Mouse (Mus musculus): ENCODE measurements around the gene Ly6g5b. TPM values are rescaled to one million over a fixed set of nuclear protein-coding genes. Genes with fewer than 3 reads are reported as not detected.

The Ly6g5b gene
- total RNA-seq, 1 experiment from 2014 or later: not detected

GRCm38 (mm10) chr17:35085208-35085865, 29.9 kb downstream of the Ly6g5b start, which contains the start of gene Ly6g6f:
Gene Ly6g6f, minus strand, starts transcription at chr17:35085610.
- ATAC-seq (replicated peaks; ENCODE audit: low read depth, poor library complexity, severe bottlenecking): no peak

DNA sequence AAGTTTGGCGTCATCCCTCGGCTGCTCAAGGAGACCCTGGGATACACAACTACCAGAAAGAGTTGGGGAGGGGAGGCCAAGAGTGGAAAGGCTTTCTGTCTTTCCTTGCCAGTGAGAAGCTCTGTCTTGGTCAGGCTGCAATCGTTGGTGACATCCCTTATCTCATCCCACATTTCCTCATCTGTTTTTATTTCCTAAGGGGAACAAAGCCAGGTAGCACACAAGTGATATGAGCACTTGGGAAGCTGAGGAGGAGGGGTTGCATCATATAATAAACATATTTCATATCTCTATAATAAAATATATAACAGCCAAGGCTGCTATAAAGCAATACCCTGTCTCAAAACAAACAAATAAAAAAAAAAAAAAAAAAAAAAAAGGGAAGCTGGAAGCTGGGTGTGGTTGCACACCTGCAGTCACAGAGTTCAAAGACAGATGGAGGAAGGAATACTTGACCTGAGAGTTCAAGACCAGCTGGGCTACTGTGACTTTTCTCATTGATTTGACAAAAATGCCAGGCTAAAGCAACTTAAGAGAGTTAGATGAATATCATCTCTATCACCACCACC, 31.2 kb downstream of the Ly6g5b start:
- ATAC-seq (replicated peaks; ENCODE audit: low read depth, poor library complexity, severe bottlenecking): no peak

DNA sequence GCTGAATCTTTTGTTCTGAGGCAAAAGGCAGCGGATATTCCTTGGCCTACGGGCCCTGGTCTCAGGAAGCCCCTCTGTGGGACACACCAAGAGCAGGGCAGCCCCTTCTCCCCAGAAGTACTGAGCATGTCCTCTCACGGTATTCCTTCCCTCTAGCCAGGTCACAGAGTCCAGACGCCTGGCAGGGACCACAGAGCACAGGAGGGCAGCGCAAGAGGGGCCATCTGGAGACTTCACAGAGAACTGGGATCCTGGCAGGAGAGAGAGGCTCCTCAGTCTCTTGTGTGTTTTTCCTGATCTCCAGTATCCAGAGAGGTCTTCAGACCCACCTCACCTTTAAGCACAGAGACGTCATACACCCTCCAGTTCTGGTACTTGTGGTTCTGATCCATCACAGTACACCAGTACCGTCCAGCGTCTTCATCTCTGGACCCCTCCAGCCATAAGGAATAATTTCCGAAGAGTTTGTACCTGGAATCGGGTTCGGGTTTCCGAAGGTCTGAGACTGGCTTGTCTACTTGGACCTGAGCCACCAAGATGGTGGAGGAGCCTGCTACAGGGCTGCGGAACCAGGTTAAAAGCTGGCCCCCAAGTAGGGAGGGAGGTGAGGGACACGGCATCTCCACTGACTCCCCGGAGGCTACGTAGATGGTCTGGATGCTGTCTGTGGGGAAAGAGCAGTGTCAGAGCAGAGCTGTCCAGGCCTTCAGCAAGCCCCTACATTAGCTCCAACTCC, 32.2 kb downstream of the Ly6g5b start:
- ATAC-seq (replicated peaks; ENCODE audit: low read depth, poor library complexity, severe bottlenecking): no peak

- no peak for ATAC-seq (replicated peaks; ENCODE audit: low read depth, poor library complexity, severe bottlenecking)
These were observed 34.5 kb downstream of the Ly6g5b start for GRCm38 (mm10) chr17:35080710-35081109.

GRCm38 (mm10) chr17:35080248-35080647, 35.0 kb downstream of the Ly6g5b start:
- ATAC-seq (replicated peaks; ENCODE audit: low read depth, poor library complexity, severe bottlenecking): peak; percentile 9; the same call in 1 of the 2 replicates

- peak; percentile 80 for ATAC-seq (replicated peaks; ENCODE audit: low read depth, poor library complexity, severe bottlenecking)
These were observed 35.5 kb downstream of the Ly6g5b start for GRCm38 (mm10) chr17:35079778-35080177.

- ATAC-seq (replicated peaks; ENCODE audit: low read depth, poor library complexity, severe bottlenecking): peak; percentile 16; the same call in 1 of the 2 replicates
These were observed 37.4 kb downstream of the Ly6g5b start, which contains the start of gene Ly6g6d for GRCm38 (mm10) chr17:35077786-35078233. Gene Ly6g6d, minus strand, starts transcription at chr17:35078065.

- ATAC-seq (replicated peaks; ENCODE audit: low read depth, poor library complexity, severe bottlenecking): no peak
These were observed 37.9 kb downstream of the Ly6g5b start for GRCm38 (mm10) chr17:35077285-35077684.

DNA sequence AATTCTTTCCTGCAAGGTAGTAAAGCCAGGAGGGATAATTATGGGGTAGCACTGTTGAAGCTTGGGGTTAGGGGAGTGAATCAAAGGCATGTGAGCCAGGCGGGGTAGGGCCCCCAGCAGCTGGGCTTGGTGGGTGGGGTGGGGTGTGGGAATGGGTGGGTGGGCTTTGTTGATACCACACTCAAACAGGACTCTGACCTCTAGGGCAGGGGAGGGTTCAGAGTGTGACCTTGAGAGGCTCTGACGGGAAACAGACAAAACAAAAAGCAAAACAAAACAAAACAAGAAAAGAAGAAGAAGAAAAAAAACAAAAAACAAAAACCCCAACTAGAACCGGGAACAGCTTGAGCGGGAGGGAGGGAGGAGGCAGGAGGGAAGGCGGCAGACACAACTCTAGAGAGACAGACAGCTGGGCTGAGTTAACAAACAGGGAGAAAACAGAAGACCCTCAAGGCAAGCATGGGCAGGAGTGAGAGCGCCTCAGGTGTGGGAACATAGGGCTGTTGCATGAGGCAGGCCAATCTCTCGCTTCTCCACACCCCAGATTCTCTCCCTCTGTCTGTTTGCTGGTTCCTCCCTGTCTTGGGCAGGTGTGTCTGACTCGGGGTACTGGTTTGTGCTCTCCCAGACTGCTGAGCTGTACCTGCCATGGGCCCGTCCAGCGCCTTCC, 38.6 kb downstream of the Ly6g5b start, which contains the start of gene Ly6g6e:
Ly6g6e (plus strand) TSS at position 396 of the 670 bp plus-strand sequence.
- no peak for ATAC-seq (replicated peaks; ENCODE audit: low read depth, poor library complexity, severe bottlenecking)

DNA sequence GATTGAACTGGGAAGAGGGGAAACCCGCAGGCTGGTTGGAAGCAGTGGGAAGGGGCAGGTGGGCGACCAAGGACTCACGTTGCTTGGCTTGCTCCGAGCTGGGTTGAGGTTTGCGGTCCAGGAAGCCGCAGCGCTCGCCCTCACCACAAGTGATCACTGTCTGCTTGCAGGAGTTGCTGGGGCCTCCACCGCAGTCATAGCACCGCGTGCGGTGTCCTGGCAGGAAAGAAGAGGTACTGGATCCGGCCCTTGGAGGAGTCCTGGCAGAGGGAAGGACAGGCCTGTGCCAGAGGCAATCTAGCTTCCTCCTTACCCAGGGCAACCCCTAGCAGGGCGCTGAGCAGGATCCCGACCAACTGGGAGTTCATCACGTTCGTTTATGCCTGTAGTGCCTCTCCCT, 41.1 kb downstream of the Ly6g5b start:
- peak; percentile 65 for ATAC-seq (replicated peaks; ENCODE audit: low read depth, poor library complexity, severe bottlenecking)

DNA sequence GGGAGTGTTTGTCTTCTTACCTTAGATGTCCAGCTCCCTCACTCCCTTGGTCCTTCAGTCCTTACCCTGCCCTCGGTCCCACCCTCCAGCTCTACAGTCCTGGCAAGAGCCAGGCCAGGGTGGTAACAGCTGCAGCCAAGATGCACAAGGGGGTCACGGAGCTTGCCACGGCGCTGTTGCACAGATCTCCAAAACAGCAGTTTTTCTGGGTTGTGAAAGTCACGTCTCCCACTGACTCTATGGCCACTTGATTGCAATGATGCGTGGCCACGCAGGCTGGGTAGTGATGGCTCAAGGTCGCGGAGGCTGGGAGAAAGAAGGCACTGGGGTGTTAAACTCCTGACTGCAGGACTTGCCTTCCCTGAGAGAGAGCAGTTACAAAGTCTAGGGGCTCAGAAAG, 43.8 kb downstream of the Ly6g5b start:
- no peak for ATAC-seq (replicated peaks; ENCODE audit: low read depth, poor library complexity, severe bottlenecking)

DNA sequence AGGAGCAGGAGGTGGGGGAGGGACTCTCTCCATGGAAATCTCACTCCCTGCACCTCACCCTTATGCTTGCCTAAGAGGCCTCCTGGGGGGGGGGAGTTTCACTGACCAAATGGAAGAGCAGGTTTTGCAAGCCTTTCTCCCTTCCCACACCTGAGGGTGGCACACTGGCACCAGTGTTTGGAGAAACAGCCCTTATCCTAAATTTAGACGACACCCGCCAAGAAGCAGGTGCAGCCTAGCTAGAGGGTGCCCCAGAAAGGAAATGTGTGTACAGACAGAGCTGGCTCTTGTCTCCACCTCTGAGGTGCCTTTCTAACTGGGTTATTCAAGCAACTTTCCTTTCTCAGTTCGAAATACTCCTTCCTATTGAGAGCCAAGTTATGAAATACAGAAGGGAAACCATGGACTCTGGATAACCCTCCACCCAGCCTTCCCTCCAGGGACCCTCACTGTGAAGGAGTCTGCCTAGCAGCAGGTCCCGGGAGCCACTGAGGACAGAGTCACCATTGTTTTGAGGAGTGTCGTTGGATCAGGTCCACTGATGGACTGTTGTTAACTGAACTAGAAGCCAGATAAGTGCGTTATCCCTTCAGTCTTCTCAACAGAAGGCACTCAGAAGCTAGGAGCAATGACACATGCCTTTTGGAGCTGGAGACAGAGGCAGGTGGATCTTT, 44.5 kb downstream of the Ly6g5b start:
- ATAC-seq (replicated peaks; ENCODE audit: low read depth, poor library complexity, severe bottlenecking): no peak

DNA sequence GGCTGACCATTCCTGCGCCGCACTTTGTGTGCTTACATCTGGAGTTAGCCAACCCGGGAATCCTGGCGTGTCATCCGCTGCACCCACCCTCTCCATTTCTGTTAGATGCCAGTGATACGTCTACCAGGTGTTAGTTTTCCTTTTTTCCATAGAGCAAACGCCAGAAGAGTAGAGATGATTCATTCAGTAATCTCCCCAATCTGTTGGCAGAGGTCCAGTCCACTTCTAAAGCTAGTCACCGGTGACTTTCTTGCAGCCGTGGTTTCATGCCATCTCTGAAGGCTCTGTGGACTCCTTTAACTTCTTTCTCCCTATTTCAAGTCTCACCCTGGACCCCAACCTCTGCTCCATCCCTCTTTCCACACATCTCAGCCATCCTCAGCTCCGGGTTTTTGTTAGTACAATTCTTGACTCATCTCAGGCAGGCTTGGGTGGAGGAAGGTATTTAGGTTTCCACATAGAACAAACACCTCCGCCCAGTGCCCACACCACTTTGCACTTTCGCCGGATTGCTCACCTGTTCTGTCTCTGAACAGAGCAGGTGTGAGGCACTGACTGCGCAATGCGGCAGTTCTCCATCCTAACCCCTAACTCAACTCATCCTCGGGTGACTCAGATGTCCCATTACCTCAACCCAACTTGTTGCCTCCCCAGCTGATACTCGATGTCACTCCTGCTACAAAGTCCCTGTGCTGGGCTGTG, 46.9 kb downstream of the Ly6g5b start:
- ATAC-seq (replicated peaks; ENCODE audit: low read depth, poor library complexity, severe bottlenecking): no peak

DNA sequence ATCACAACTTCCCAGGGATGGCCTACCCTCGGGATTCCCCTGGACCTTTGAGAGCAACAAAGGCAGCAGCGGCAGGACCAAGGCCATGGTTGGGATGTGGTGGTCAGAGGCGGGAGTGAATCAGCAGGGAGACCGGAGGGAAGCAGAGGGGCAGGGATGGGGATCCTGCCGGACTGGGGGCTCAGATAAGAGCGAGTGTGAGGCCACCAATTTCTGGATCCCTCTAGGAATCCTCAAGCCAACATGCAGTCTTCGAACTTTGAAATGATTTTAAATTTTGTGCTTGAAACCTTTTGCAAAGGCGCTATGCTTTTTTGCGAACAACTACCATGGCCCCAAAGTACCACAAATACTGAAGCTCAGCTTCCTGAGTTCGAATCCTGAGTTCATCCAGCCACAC, 49.1 kb downstream of the Ly6g5b start, which contains the start of gene Mpig6b:
Mpig6b (minus strand) TSS at position 101 of the 400 bp plus-strand sequence.
- ATAC-seq (replicated peaks; ENCODE audit: low read depth, poor library complexity, severe bottlenecking): no peak

DNA sequence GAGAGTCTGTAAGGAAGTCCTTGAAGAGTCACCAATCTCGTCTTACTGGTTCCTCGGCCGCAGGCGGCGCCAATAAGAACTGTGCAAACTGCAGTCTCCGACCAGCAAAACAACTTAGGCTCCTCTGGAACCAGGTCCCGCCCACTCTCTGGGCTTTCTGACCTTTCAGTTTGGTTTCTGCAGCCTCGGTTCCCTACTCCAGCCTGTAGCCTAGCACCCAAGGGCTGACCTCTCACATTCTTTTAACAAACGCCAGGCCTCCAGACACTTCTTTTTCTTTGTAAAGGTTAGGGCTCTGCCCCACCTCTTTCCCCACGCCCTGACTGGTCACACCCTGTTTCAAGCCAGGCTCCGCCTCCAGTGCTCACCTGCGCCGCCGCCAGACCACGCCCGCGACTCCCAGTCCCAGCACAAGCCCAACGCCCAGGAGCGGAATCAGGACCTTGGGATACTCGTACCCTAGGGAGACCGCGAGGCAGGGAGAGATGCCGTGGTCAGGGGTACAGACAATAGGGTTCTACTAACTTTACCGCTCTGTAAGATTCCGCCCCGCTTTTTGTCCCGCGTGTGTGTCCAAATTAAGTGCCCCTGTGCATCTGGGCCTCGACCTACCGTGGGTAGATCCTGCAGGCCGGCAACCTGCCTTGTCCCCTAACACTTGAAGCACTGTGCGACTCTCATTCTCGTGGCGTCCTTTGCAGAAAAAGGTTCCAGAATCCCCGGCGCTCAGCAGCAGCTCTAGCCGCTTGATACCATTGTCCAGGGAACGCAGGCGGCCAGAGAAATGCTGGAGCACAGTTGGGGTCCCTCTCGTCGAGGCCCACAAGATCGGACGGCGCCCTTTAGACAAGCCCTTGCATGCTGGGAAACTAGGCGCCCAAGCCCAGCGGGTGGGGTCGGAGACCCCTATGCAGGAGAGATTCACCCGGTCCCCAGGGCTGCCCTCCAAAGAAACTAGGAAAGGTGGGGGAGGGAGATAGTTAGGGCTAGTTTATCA, 50.0 kb downstream of the Ly6g5b start, which contains the start of gene Ly6g6c:
Ly6g6c (plus strand) TSS at position 438 of the 997 bp plus-strand sequence.
- peak; percentile 37 for ATAC-seq (replicated peaks; ENCODE audit: low read depth, poor library complexity, severe bottlenecking)

DNA sequence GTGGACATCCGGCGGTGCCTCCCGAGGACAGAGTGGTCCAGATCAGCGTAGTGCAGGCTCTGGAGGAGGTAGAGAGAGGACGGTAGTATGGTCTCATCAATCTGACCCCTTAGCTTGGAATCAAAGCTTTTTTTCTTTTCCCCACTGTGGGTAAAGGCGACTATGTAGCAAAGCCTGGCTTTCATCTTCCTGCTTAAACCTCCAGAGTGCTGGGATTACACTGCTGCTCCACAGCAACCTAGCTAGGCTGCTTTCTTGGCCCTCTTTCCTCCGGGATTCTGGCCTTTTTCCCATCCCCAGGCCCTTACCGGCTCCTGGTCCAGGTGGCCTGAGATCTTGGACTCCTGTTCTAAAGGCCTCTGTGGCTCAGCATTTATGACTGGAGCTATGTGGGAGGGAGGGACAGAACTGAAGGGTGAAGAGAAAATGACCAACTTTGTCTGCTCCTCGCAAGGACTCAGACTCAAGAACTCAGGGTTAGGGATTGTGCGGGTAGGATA, 50.8 kb downstream of the Ly6g5b start:
- no peak for ATAC-seq (replicated peaks; ENCODE audit: low read depth, poor library complexity, severe bottlenecking)

Measured in common myeloid progenitor, adult 5-6 weeks (primary cell).